Mouse (Mus musculus) central nervous system, embryonic 18 days (tissue): Measurements from ENCODE around the gene Tomt. TPM values are rescaled to one million over a fixed set of nuclear protein-coding genes. Genes with fewer than 3 reads are reported as not detected.

Experiments
- polyA plus RNA-seq: library from polyadenylated mRNA; depleted of rRNA; stranded (reverse); fragments of >200 nt; gene quantifications from 2 replicates; pipeline ENCODE4 v1.2.3, GENCODE M21; 2012; rRNA removed

The Tomt gene
- polyA plus RNA-seq, result 0.34 and 0.36 TPM in 2 replicates

DNA sequence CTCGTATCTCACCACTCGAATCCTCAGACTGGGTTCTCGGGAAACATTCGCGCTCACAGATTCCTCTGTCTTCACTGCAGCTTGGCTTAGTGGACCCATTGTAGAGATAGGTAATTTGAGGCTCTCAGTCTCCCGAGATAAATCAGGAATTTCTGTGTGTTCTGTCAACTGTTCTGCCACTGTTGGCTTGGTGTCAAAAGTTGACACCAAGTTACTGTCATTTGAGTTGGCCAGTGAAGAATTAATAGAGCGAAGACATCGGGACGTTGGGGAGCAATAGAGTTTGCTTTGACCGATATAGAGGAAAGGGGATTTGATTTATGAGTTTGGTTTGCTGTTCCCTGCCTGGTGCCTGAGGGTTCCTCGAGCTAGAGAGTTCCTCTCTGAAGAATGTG, at the start of gene Tomt:
Tomt (minus strand) TSS at position 73 of the 395 bp plus-strand sequence.

DNA sequence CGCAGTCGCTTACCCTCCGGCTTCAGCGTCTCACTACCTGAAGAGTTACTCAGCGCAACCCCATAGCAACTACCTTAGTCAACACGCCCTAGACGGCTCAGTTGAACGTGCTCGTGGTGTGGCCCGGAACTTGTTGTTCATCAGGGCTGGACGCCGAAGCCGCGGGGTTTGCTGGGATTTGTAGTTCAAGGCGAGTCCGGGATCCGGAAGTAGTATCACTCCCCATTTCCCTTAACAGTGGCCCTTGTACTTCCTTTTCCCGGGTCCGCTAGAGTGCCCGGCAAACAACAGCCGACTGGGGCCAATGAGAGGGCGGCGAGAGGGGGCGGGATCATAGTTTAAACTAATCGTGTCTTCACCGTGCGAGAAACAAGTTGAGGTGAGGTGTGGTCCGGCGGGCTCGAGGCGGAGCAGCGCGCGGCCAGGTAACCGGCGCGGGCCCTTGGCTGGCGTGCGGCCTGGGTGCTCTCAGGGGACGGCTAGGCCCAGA, 27.6 kb upstream of the Tomt start, which contains the start of the genes Lrrc51 and Numa1:
Lrrc51 (minus strand) TSS at position 145 of the 490 bp plus-strand sequence.
Numa1 (plus strand) TSS at position 361 of the 490 bp plus-strand sequence.

DNA sequence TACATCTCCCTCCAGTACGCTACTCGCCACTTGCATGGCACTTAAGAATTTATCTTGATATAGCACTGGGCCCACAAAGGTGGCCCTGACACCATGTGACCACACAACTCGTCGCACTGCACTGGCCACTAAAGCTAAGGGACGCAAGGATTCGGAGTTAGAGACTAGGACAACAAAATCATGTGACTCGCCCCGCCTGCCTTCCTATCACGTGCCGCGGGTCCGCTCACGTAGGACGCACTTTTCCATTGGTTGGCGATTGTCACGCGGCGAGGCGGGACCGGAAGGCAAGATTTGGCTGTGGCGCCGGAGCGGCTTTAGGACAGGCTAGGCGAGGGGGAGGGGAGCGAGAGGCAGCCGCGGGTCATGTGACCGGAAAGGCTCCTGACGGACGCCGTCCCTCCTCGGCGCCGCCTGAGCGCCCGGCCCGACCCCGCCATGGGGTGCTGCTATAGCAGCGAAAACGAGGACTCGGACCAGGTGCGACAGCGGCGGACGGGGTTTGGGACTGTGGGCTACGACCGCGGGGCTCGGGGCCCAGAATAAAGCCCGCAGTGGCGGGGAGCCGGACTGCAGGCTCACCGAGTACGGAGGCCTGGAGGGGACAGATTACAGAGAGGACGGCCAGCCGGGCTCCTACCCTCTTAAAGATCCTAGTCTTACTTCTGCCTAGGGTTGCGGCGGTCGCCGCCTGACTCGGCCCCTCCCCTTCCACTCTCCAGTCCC, 435 bp downstream of the Tomt start, which contains the start of gene Lamtor1:
Lamtor1 (plus strand) TSS at position 344 of the 726 bp plus-strand sequence.

DNA sequence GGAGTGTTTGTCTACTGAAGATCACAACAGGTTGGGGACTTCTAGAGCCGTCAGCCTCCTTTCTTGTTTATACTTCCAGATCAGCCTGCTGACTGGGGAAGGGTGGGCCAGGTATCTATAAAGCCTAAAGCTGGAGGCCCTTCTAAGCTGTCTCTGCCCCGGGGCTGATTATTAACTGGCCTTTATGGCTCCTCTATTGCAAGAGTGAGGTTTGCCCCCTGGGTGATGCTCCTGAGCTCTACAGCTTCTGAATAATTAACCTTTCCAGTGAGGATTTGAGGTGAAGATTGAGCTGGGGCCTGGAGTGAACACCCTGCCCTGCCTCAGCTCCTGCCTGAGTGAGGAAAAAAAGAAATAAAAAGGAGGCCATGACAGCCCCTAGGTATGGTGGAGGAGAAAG, 35.5 kb downstream of the Tomt start, which contains the start of gene Folr1:
Folr1 (minus strand) TSS at position 160 of the 400 bp plus-strand sequence.

DNA sequence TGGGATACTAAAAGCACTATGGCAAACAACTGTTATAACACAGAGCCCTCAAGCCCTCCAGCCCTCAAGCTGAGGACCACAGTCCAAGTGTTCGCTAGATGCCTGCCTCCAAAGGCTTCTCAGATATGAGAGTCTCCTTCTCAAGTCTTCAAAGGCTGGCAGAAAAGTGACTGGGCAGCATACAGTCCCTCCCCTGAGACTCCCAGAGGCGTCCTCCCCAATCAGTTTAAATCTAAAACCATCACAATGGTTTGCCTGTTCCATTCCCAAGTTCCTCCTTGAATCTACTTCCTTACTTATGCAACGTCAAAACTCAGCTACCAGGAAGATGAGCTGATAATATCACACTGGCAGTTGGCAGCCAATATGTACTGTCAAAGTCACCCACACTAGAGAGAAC, 42.7 kb downstream of the Tomt start, which contains the start of gene Anapc15:
Anapc15 (plus strand) TSS at position 301 of the 400 bp plus-strand sequence.

DNA sequence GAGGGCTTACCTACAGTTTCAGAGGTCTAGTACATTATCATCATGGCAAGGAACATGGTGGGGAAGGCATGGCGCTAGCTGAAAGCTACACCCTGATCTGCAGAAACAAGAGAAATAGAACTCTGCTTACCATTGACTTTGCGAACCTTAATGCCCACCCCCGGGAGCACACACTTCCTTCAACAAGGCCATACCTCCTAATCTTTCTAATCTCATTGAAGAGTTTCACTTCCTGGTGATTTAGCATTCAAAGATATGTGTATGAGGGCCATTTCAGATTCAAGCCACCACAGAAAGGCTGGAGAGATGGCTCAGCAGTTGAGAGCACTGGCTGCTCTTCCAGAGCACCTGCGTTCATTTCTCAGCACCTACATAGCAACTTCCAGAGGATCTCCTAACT, 49.1 kb downstream of the Tomt start, which contains the start of gene Folr2:
Folr2 (minus strand) TSS at position 101 of the 400 bp plus-strand sequence.

Other genes starting within 250 kb of the Tomt start
- gene Clpb, start 242.7 kb downstream of the Tomt start, polyA plus RNA-seq, result 24.4 and 27.1 TPM in 2 replicates
- gene Phox2a, start 88.0 kb downstream of the Tomt start, polyA plus RNA-seq, result 0.19 and 0.47 TPM in 2 replicates
- gene Inppl1, start 68.1 kb downstream of the Tomt start, polyA plus RNA-seq, result 16.0 and 17.4 TPM in 2 replicates
- 2.7 and 3.4 TPM in 2 replicates for gene Folr2, start 49.2 kb downstream of the Tomt start, polyA plus RNA-seq
- gene Anapc15, start 42.6 kb downstream of the Tomt start, polyA plus RNA-seq, result 85.9 and 93.3 TPM in 2 replicates
- 6.3 and 19.2 TPM in 2 replicates for gene Folr1, start 35.6 kb downstream of the Tomt start, polyA plus RNA-seq
- gene Lamtor1, start 455 bp downstream of the Tomt start, polyA plus RNA-seq, result 165 and 168 TPM in 2 replicates
- 8.7 and 11.0 TPM in 2 replicates for gene Lrrc51, start 27.5 kb upstream of the Tomt start, polyA plus RNA-seq
- gene Numa1, start 27.8 kb upstream of the Tomt start, polyA plus RNA-seq, result 53.4 and 61.3 TPM in 2 replicates
- gene Il18bp, start 112.3 kb upstream of the Tomt start, polyA plus RNA-seq, result 17.2 and 19.3 TPM in 2 replicates
- 85.9 and 92.3 TPM in 2 replicates for gene Rnf121, start 159.1 kb upstream of the Tomt start, polyA plus RNA-seq
- gene Xndc1, start 159.2 kb upstream of the Tomt start, polyA plus RNA-seq, result 51.7 and 54.6 TPM in 2 replicates
- gene Xntrpc, start 159.4 kb upstream of the Tomt start, polyA plus RNA-seq, result 4.0 and 4.4 TPM in 2 replicates
- gene Trpc2, start 176.8 kb upstream of the Tomt start, polyA plus RNA-seq, result 3.0 and 3.1 TPM in 2 replicates
- 0.23 and 1.8 TPM in 2 replicates for gene Art1, start 195.4 kb upstream of the Tomt start, polyA plus RNA-seq
- gene Art5, start 203.1 kb upstream of the Tomt start, polyA plus RNA-seq, result 0.27 and 0.28 TPM in 2 replicates
- 0.04 TPM in 2 replicates for gene Chrna10, start 210.5 kb upstream of the Tomt start, polyA plus RNA-seq